Mouse (Mus musculus) heart, postnatal 0 days (tissue): ENCODE data around the gene Klk13.

Experiments used
- CTCF ChIP-seq: IDR thresholded peaks from 2 replicates; pipeline ENCODE4 v1.5.1; 2016; ENCODE audit warnings: antibody characterized with exemption, control low read depth, low read depth
- EP300 ChIP-seq: IDR thresholded peaks from 2 replicates; pipeline ENCODE4 v1.6.1; 2016; ENCODE audit warnings: antibody characterized with exemption, low read depth

GRCm38 (mm10) chr7:43774364-43774763, 62.0 kb downstream of the Klk13 start, which contains the start of gene Klk11:
- no peak for TF ChIP-seq CTCF
- TF ChIP-seq EP300, result no peak
